Mouse (Mus musculus) Patski (cell line): ENCODE results near the gene Hspg2. TPM values are rescaled to one million over a fixed set of nuclear protein-coding genes. Genes with fewer than 3 reads are reported as not detected.

ENCODE experiments used
- ATAC-seq: fragments of 100-300 bp; one replicate; pipeline ENCODE4 v1.8.0; 2021
- CTCF ChIA-PET: fragments of 350-600 bp; sonication (Branson Sonifier 250); formaldehyde crosslinking; loops from one replicate; lab custom pipeline; 2022; ENCODE audit warnings: inconsistent platforms; lab: Charles Lee
- POLR2A ChIA-PET: fragments of 350-600 bp; sonication (Branson Sonifier 250); formaldehyde crosslinking; loops from one replicate; lab custom pipeline; 2022; ENCODE audit warnings: antibody characterized with exemption, inconsistent platforms; lab: Charles Lee
- DNase-seq: peaks from one replicate; pipeline ENCODE4 v3.0.0-alpha.2; 2011; ENCODE audit warnings: low read depth, low spot score
- H3K27me3 ChIP-seq: fragments of 371-371 bp; one replicate; pipeline ENCODE4 v1.5.1; 2021
- CTCF ChIP-seq: fragments of 100-300 bp; IDR thresholded peaks from one replicate; pipeline ENCODE4 v1.5.1; 2021
- in situ Hi-C: fragments of 300-500 bp; cut with MboI; formaldehyde crosslinking; loops from 3 replicates; pipeline ENCODE4 v1.11.1; 2018; ENCODE audit warnings: low pct_unique_long_range_greater_than_20kb, mixed read lengths
- polyA plus RNA-seq: library from polyadenylated mRNA; unstranded; gene quantifications from one replicate; pipeline ENCODE4 v1.2.3, GENCODE M21; 2021

Hspg2 gene
- polyA plus RNA-seq, 1 experiment from 2014 or later, result 133 TPM

GRCm38 (mm10) chr4:137488038-137488437, 19.5 kb downstream of the Hspg2 start:
- no peaks in the 10 kb centered on the region for H3K27me3 ChIP-seq
- in situ Hi-C loops, result no loop called here
- no peak for TF ChIP-seq CTCF
- DNase-seq (no peak), ATAC-seq (no peak)
- POLR2A ChIA-PET, result interaction anchor here (1.0 to 1.5 kb wide), 3 partner anchors 10 to 17 kb away, joined by 3 to 5 read pairs (median 3); no protein-coding TSS in a partner anchor
- CTCF ChIA-PET, result interaction anchor here (1.7 to 2.1 kb wide), 2 partner anchors 11 to 44 kb away, joined by 5 to 12 read pairs; no protein-coding TSS in a partner anchor

DNA sequence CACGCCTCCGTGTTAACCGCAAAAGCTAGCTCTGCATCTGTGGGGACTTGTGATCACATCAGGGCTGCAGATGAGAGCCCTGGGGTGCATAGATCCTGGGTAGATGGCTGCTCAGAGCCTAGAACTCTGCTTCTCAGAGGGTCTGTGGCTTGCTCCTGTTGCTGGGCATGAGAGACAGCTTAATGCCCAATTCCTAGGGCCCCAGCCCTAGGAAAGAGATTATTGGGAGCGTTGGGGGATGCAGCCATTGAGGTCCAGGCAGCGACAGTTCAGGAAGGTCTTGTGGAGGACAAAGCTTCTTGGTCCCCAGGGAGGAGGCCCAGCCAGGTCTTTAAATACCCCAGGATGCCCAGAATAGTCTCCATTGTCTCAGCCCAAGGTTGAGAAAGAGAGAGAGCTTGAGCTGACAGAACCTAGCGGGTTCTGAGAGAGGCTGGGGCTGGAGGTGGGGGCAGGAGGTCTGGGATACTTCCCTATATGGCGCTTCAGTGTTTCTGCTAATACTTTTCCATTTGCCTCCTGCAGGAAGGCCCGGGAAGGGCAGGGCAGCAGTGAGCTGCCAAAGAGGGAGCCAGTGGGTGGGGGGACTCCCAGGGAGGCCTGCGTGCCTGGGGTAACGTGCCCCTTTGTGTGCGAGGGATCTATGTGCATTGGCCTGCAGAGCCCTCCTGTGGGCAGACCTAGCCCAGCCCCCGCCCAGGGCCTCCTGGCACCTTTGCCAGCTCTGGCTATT, 20.2 kb downstream of the Hspg2 start:
- DNase-seq, result no peak
- ChIA-PET POLR2A (interaction anchor here (0.9 to 1.5 kb wide), 3 partner anchors 9 to 19 kb away, joined by 3 to 5 read pairs (median 4); no protein-coding TSS in a partner anchor), CTCF (interaction anchor here (0.7 to 2.1 kb wide), 3 partner anchors 11 to 92 kb away, joined by 3 to 12 read pairs (median 5); no protein-coding TSS in a partner anchor)
- in situ Hi-C loops, result no loop called here
- TF ChIP-seq CTCF, result no peak
- H3K27me3 ChIP-seq, result no peaks in the 10 kb centered on the region
- peak; percentile 68 for ATAC-seq

DNA sequence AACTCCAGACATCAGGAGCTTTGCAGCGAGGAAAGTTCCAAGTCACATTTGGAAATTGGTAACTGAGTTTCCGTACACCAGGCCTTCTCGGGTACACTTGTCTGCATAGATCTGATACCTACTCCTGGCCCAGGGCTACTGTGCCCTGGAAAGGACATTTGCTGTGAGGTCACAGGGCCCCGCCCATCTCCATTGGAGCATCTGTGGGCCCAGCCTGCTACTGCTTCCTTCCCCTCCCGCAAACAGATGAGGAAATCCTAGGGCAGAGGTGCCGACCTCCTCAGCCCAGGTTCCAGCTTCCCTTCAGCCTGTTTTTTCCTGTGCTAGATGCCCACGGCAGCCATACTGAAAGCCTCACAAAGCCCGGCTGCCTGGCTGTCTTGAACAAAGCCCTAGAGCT, 21.4 kb downstream of the Hspg2 start:
- CTCF ChIA-PET, result no interaction called here
- H3K27me3 ChIP-seq, result no peaks in the 10 kb centered on the region
- DNase-seq, result no peak
- POLR2A ChIA-PET, result interaction anchor here (0.6 kb wide), 1 partner anchor 36 kb away, joined by 3 read pairs; no protein-coding TSS in a partner anchor
- in situ Hi-C loops, result no loop called here
- ATAC-seq, result no peak
- TF ChIP-seq CTCF, result no peak

- CTCF ChIA-PET, result no interaction called here
- no peak for TF ChIP-seq CTCF
- H3K27me3 ChIP-seq, result no peaks in the 10 kb centered on the region
- in situ Hi-C loops, result no loop called here
- no peak for ATAC-seq
- POLR2A ChIA-PET, result interaction anchor here (2.0 kb wide), 1 partner anchor 23 kb away, joined by 4 read pairs; no protein-coding TSS in a partner anchor
- DNase-seq, result no peak
These were observed 24.0 kb downstream of the Hspg2 start for GRCm38 (mm10) chr4:137492563-137492962.

DNA sequence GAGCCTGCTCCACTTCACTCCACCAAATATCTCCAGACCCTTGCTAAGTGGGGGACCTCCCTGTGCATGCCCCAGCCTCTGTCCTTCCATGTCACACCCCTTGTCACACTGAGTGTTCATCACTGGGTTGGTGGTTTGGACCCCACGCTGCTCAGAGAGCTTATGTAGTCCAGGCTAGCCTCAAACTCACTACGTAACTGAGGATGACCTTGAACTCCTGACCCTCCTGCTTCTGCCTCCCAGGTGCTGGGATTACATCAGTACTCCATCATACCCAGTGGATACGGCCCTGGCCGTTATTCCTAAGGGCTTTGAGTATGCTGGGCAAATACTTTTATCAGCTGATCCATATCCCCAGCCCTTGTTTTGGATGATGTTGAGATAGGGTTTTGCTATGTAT, 24.6 kb downstream of the Hspg2 start:
- in situ Hi-C loops, result no loop called here

DNA sequence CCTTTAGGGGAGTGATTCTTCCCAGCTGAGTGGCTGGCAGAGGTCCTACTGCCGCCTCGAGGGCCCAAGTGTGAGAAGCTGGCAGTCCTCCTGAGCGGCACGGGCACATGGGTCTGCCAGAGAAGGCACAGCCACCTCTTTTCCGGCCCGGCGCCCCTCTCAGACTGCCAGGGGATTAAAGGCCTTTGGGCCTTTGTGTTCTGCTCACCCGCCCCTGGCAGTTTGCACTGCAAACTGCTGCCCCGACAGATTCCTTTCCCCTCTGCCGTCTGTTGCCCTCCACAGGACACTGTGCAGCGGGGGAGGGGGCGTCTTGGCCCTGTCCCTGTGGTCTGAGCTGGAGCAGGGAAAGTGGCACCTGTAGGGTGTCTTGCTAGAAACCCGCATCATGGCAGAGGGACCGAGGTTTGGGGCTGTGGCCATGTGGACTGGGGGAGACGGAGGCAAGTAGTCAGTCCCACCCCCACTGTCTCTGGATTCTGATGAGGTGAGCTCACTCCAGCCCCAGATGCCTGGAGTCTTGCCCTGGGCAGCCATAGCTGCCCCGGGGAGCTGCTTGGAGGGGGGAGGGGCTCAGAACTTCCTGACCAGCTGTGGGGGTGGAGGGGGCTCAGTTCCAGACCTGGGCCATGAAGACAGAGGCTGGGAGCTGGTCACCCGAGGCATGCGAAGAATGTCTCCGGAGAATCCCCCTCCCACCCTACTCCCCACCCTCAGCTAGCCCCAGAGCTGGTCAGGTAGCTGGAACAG, 26.4 kb downstream of the Hspg2 start:
- in situ Hi-C loops, result no loop called here
- no peaks in the 10 kb centered on the region for H3K27me3 ChIP-seq
- ATAC-seq (peak; percentile 86), DNase-seq (no peak)
- ChIA-PET POLR2A (interaction anchor here (2.0 kb wide), 1 partner anchor 25 kb away, joined by 4 read pairs; no protein-coding TSS in a partner anchor), CTCF (interaction anchor here (0.7 kb wide), 1 partner anchor 10 kb away, joined by 3 read pairs; no protein-coding TSS in a partner anchor)
- no peak for TF ChIP-seq CTCF

More for the DNA sequence above, 24.6 kb downstream of the Hspg2 start:
- TF ChIP-seq CTCF, result no peak
- ChIA-PET POLR2A (interaction anchor here (2.0 kb wide), 1 partner anchor 24 kb away, joined by 4 read pairs; no protein-coding TSS in a partner anchor), CTCF (no interaction called here)
- DNase-seq (no peak), ATAC-seq (no peak)
- H3K27me3 ChIP-seq, result no peaks in the 10 kb centered on the region

DNA sequence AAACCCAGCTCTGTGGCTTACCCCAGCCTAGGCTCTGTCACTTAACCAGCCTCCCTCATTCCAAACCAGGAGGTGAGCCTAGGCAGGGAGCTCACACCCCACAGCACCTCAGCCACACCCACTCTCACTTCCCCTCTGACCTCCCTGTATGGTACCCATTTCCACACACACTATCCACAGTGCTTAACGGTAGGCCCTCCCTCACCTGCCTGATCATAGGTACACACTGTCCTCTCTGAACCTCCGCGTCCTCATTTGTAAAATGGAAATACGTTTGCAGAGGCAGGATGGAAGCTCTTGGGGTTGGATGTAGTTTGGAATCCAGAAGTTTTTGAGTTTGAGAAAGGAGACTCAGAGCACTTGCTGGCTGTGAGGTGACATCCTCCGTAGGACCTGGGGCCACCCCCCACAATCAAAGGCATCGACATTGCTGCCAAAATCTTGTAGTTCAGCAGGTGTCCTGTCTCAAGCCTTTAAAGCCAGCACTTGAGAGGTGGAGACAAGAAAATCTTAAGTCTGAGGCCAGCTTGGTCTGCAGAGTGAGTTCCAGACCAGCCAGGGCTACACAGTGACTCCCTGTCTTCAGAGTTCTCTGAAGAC, 27.0 kb downstream of the Hspg2 start:
- no peak for ATAC-seq
- in situ Hi-C loops, result no loop called here

GRCm38 (mm10) chr4:137497367-137497766, 28.8 kb downstream of the Hspg2 start:
- in situ Hi-C loops, result no loop called here
- no peak for DNase-seq
- no peak for ATAC-seq
- H3K27me3 ChIP-seq, result no peaks in the 10 kb centered on the region
- TF ChIP-seq CTCF, result no peak
- POLR2A ChIA-PET, result interaction anchor here (1.1 kb wide), 1 partner anchor 9 kb away, joined by 5 read pairs; no protein-coding TSS in a partner anchor
- CTCF ChIA-PET, result no interaction called here

More for the DNA sequence above, 27.0 kb downstream of the Hspg2 start:
- DNase-seq, result no peak
- ChIA-PET CTCF (interaction anchor here (0.7 kb wide), 1 partner anchor 10 kb away, joined by 3 read pairs; no protein-coding TSS in a partner anchor), POLR2A (interaction anchor here (0.7 kb wide), 1 partner anchor 128 kb away, joined by 3 read pairs; no protein-coding TSS in a partner anchor)
- no peak for TF ChIP-seq CTCF
- no peaks in the 10 kb centered on the region for H3K27me3 ChIP-seq

DNA sequence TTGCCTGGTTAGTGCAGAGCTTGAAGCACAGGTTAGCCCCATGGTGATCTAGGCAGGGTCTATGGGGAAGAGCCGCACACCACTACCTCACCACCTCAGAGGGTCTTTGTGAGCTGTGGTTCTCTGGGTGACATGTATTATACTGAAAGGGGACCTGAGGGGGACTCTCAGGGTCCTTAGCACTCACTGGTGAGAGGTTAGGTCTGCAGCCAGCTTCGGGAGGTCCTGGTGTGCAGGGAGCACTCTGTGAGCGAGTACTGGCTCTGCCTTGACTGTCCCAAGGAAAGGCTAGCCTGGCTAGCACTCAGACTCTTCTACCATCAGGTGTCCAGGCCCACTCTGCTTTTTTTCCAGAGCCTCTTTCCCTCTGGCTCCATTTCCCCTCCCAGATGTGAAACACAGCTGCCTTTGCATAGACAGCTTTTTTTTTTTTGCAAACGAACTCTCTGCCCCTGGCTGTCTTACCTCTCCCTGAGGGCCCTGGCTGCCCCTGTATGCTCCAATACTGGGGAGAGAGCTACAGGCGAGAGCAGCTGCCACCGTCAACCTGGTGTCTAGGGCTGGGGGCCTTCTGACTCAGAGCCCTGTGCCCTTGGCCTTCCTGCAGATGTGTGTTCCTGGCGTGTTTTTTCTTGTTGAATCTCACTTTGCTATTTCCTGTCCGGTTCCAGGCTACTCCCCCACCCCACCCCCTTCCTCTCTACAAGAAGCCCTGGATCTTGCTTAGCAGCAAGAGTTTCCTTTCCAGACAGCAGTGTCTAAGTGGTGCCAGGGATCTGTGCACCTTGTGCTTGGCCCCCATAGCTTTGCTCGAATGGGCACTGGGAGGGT, 29.5 kb downstream of the Hspg2 start:
- H3K27me3 ChIP-seq, result no peaks in the 10 kb centered on the region
- no peak for DNase-seq
- TF ChIP-seq CTCF, result no peak
- in situ Hi-C loops, result no loop called here
- POLR2A ChIA-PET, result interaction anchor here (1.1 kb wide), 1 partner anchor 10 kb away, joined by 5 read pairs; no protein-coding TSS in a partner anchor
- CTCF ChIA-PET, result no interaction called here
- no peak for ATAC-seq
